Mouse (Mus musculus): ENCODE results near the gene Ube2ql1. TPM values are rescaled to one million over a fixed set of nuclear protein-coding genes. Genes with fewer than 3 reads are reported as not detected.

Gene Ube2ql1
- polyA plus RNA-seq, 1 experiment from 2014 or later = 2.2 TPM

DNA sequence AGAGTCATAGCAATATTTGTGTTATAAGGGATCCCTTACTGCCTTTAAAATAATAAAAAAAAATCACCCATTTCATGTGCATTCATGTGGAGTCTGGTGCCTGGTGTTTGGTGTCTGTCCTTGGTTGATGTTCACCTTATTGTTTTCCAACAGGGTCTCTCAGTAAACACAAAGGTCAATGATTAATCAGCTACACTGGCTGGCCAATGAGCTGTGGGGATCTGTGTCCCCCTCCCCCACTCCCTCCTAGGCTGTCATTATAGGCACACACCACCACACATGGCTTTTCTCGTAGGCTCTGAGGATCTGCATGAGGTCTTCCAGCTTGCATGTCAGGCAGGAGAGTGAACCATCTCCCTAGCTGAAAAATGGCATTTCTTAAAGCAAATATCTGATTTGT, 38.9 kb downstream of the Ube2ql1 start:
- H3K4me3 ChIP-seq (ENCODE audit: low read depth, low read length) = no peak overlapping the region
- 29% methylated on average over 1 of the region's 1 CpGs for WGBS
- no peak overlapping the region for H3K27ac ChIP-seq (replicated peaks; ENCODE audit: low read depth, low read length)
- no peak for ATAC-seq (ENCODE audit: low read depth)
- H3K9me3 ChIP-seq (ENCODE audit: control insufficient read depth, low read length) = no peaks in the 10 kb centered on the region
- H3K9ac ChIP-seq (ENCODE audit: low read depth, low read length) = no peak overlapping the region
- H3K36me3 ChIP-seq (ENCODE audit: control insufficient read depth, insufficient read depth, low read length) = no peaks in the 10 kb centered on the region
- peaks cover 19% of the 10 kb centered on the region for H3K27me3 ChIP-seq (replicated peaks; ENCODE audit: control insufficient read depth, insufficient read depth, low read length)
- no peaks in the 10 kb centered on the region for H3K4me1 ChIP-seq (ENCODE audit: control insufficient read depth, insufficient read depth, low read length)
- DNase-seq (ENCODE audit: low spot score) = no peak
- no peak overlapping the region for H3K4me2 ChIP-seq (ENCODE audit: low read depth, low read length)

- H3K27me3 ChIP-seq (replicated peaks; ENCODE audit: control insufficient read depth, insufficient read depth, low read length) = no peaks in the 10 kb centered on the region
- 42% methylated on average over 13 of the region's 13 CpGs for WGBS
- no peak overlapping the region for H3K27ac ChIP-seq (replicated peaks; ENCODE audit: low read depth, low read length)
- no peak overlapping the region for H3K4me2 ChIP-seq (ENCODE audit: low read depth, low read length)
- H3K9me3 ChIP-seq (ENCODE audit: control insufficient read depth, low read length) = no peaks in the 10 kb centered on the region
- H3K9ac ChIP-seq (ENCODE audit: low read depth, low read length) = no peak overlapping the region
- DNase-seq (ENCODE audit: low spot score) (peak; percentile 53), ATAC-seq (ENCODE audit: low read depth) (peak; percentile 63)
- H3K4me3 ChIP-seq (ENCODE audit: low read depth, low read length) = no peak overlapping the region
- H3K4me1 ChIP-seq (ENCODE audit: control insufficient read depth, insufficient read depth, low read length) = no peaks in the 10 kb centered on the region
- H3K36me3 ChIP-seq (ENCODE audit: control insufficient read depth, insufficient read depth, low read length) = no peaks in the 10 kb centered on the region
Measured at GRCm38 (mm10) chr13:69696333-69696991, 43.2 kb downstream of the Ube2ql1 start.

DNA sequence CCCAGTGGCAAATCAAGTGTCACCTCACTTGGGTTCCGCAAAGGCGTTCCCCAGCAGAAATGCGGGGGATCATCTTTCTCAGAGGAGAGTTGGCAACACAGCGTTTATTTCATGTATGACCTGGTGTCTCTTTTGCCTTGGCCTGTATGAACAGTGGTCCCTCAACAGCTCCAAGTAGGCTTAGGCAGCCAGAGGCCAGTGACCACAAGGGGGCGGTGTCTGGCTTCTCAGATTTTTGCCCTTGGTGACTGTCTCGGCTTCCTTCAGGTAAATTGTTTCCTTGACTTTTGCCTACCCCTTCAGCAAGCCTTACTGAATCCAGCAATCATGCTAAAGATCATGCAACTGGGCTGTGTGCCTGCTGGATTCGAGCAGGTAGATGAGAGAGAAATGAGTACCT, 48.6 kb downstream of the Ube2ql1 start:
- Histone ChIP-seq H3K4me2 (ENCODE audit: low read depth, low read length) (no peak overlapping the region), H3K9ac (ENCODE audit: low read depth, low read length) (no peak overlapping the region), H3K36me3 (ENCODE audit: control insufficient read depth, insufficient read depth, low read length) (no peaks in the 10 kb centered on the region), H3K9me3 (ENCODE audit: control insufficient read depth, low read length) (no peaks in the 10 kb centered on the region), H3K27me3 (replicated peaks; ENCODE audit: control insufficient read depth, insufficient read depth, low read length) (no peaks in the 10 kb centered on the region), H3K4me1 (ENCODE audit: control insufficient read depth, insufficient read depth, low read length) (no peaks in the 10 kb centered on the region), H3K27ac (replicated peaks; ENCODE audit: low read depth, low read length) (no peak overlapping the region), H3K4me3 (ENCODE audit: low read depth, low read length) (no peak overlapping the region)
- ATAC-seq (ENCODE audit: low read depth) (no peak), DNase-seq (ENCODE audit: low spot score) (peak; percentile 16)
- WGBS = 32% methylated on average over 7 of the region's 7 CpGs

DNA sequence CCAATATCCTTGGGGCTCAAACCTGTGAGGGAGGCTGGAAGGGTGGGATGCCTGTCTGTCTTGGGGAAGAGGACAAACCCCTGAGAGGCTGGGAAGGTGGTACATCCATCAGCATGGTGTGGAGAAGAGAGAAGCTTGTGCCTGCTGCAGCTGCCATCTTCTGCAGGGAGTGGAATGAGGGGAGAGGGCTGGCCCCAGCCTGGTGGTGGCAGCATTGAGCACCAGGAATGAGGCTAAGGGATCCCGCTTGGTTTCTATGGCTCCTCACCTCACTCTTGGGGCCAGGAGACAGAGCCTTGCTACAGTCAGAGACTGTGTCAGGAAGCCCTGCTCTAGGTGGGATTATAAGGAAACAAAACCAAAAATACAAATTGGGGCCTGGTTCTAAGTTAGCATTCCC, 52.7 kb downstream of the Ube2ql1 start:
- no peaks in the 10 kb centered on the region for H3K27me3 ChIP-seq (replicated peaks; ENCODE audit: control insufficient read depth, insufficient read depth, low read length)
- no peaks in the 10 kb centered on the region for H3K36me3 ChIP-seq (ENCODE audit: control insufficient read depth, insufficient read depth, low read length)
- WGBS = 46% methylated on average over 1 of the region's 1 CpGs
- ATAC-seq (ENCODE audit: low read depth) = no peak
- DNase-seq (ENCODE audit: low spot score) = no peak
- H3K4me2 ChIP-seq (ENCODE audit: low read depth, low read length) = no peak overlapping the region
- no peaks in the 10 kb centered on the region for H3K4me1 ChIP-seq (ENCODE audit: control insufficient read depth, insufficient read depth, low read length)
- H3K4me3 ChIP-seq (ENCODE audit: low read depth, low read length) = no peak overlapping the region
- H3K9ac ChIP-seq (ENCODE audit: low read depth, low read length) = no peak overlapping the region
- H3K27ac ChIP-seq (replicated peaks; ENCODE audit: low read depth, low read length) = no peak overlapping the region
- no peaks in the 10 kb centered on the region for H3K9me3 ChIP-seq (ENCODE audit: control insufficient read depth, low read length)

DNA sequence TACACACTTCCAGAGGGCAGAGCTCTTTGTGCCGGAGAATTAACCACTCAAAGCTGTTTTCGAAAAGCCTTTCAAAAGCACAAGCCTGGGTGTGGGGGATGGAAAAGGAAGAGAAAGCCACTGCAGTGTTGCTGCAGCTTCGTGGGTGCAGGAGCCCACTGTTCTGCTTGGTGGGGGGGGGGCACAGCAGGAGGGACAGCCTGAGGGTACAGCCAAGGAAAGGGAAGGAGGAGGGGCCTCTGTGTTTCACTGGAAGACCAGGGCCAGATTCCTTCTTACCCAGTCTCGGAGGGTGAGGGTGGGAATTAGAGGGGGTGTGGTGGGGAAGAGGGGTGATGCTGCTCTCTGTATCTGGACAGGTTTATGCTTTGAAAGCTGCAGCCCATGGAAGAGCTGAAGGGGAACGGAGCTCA, 54.3 kb downstream of the Ube2ql1 start:
- H3K27ac ChIP-seq (replicated peaks; ENCODE audit: low read depth, low read length) = no peak overlapping the region
- no peak for DNase-seq (ENCODE audit: low spot score)
- H3K4me1 ChIP-seq (ENCODE audit: control insufficient read depth, insufficient read depth, low read length) = no peaks in the 10 kb centered on the region
- no peak overlapping the region for H3K4me2 ChIP-seq (ENCODE audit: low read depth, low read length)
- no peak overlapping the region for H3K4me3 ChIP-seq (ENCODE audit: low read depth, low read length)
- no peak overlapping the region for H3K9ac ChIP-seq (ENCODE audit: low read depth, low read length)
- WGBS = 28% methylated on average over 5 of the region's 5 CpGs
- no peak for ATAC-seq (ENCODE audit: low read depth)
- H3K9me3 ChIP-seq (ENCODE audit: control insufficient read depth, low read length) = no peaks in the 10 kb centered on the region
- H3K27me3 ChIP-seq (replicated peaks; ENCODE audit: control insufficient read depth, insufficient read depth, low read length) = no peaks in the 10 kb centered on the region
- H3K36me3 ChIP-seq (ENCODE audit: control insufficient read depth, insufficient read depth, low read length) = no peaks in the 10 kb centered on the region

- Histone ChIP-seq H3K9me3 (ENCODE audit: control insufficient read depth, low read length) (no peaks in the 10 kb centered on the region), H3K9ac (ENCODE audit: low read depth, low read length) (no peak overlapping the region), H3K36me3 (ENCODE audit: control insufficient read depth, insufficient read depth, low read length) (no peaks in the 10 kb centered on the region), H3K27me3 (replicated peaks; ENCODE audit: control insufficient read depth, insufficient read depth, low read length) (no peaks in the 10 kb centered on the region), H3K4me3 (ENCODE audit: low read depth, low read length) (no peak overlapping the region), H3K27ac (replicated peaks; ENCODE audit: low read depth, low read length) (no peak overlapping the region), H3K4me1 (ENCODE audit: control insufficient read depth, insufficient read depth, low read length) (no peaks in the 10 kb centered on the region), H3K4me2 (ENCODE audit: low read depth, low read length) (no peak overlapping the region)
- peak; percentile 47 for DNase-seq (ENCODE audit: low spot score)
- no peak for ATAC-seq (ENCODE audit: low read depth)
- 48% methylated on average over 10 of the region's 10 CpGs for WGBS
Measured at GRCm38 (mm10) chr13:69673921-69674618, 65.6 kb downstream of the Ube2ql1 start.

- H3K27ac ChIP-seq (replicated peaks; ENCODE audit: low read depth, low read length) = no peak overlapping the region
- no peak overlapping the region for H3K4me2 ChIP-seq (ENCODE audit: low read depth, low read length)
- no peaks in the 10 kb centered on the region for H3K27me3 ChIP-seq (replicated peaks; ENCODE audit: control insufficient read depth, insufficient read depth, low read length)
- no peak for DNase-seq (ENCODE audit: low spot score)
- no peaks in the 10 kb centered on the region for H3K9me3 ChIP-seq (ENCODE audit: control insufficient read depth, low read length)
- H3K9ac ChIP-seq (ENCODE audit: low read depth, low read length) = no peak overlapping the region
- no peaks in the 10 kb centered on the region for H3K4me1 ChIP-seq (ENCODE audit: control insufficient read depth, insufficient read depth, low read length)
- WGBS = 80% methylated on average over 5 of the region's 5 CpGs
- no peaks in the 10 kb centered on the region for H3K36me3 ChIP-seq (ENCODE audit: control insufficient read depth, insufficient read depth, low read length)
- no peak for ATAC-seq (ENCODE audit: low read depth)
- H3K4me3 ChIP-seq (ENCODE audit: low read depth, low read length) = no peak overlapping the region
Measured at GRCm38 (mm10) chr13:69673197-69673920, 66.3 kb downstream of the Ube2ql1 start.

- Histone ChIP-seq H3K4me2 (ENCODE audit: low read depth, low read length) (no peak overlapping the region), H3K36me3 (ENCODE audit: control insufficient read depth, insufficient read depth, low read length) (no peaks in the 10 kb centered on the region), H3K9me3 (ENCODE audit: control insufficient read depth, low read length) (no peaks in the 10 kb centered on the region), H3K9ac (ENCODE audit: low read depth, low read length) (no peak overlapping the region), H3K27me3 (replicated peaks; ENCODE audit: control insufficient read depth, insufficient read depth, low read length) (no peaks in the 10 kb centered on the region), H3K4me3 (ENCODE audit: low read depth, low read length) (no peak overlapping the region), H3K4me1 (ENCODE audit: control insufficient read depth, insufficient read depth, low read length) (no peaks in the 10 kb centered on the region), H3K27ac (replicated peaks; ENCODE audit: low read depth, low read length) (no peak overlapping the region)
- WGBS = 90% methylated on average over 10 of the region's 10 CpGs
- DNase-seq (ENCODE audit: low spot score) = no peak
- ATAC-seq (ENCODE audit: low read depth) = no peak
Measured at GRCm38 (mm10) chr13:69672565-69672964, 67.1 kb downstream of the Ube2ql1 start.
